Mouse (Mus musculus) monocyte, adult 2 months (primary cell): ENCODE measurements around the gene Scnn1b.

Experiments used
- DNase-seq, 2 experiments: peaks; one replicate each; pipeline ENCODE4 v3.0.0; 2022; ENCODE audit warnings: low spot score in 2 of 2, low read depth in 1 of 2

Gene Scnn1b

DNA sequence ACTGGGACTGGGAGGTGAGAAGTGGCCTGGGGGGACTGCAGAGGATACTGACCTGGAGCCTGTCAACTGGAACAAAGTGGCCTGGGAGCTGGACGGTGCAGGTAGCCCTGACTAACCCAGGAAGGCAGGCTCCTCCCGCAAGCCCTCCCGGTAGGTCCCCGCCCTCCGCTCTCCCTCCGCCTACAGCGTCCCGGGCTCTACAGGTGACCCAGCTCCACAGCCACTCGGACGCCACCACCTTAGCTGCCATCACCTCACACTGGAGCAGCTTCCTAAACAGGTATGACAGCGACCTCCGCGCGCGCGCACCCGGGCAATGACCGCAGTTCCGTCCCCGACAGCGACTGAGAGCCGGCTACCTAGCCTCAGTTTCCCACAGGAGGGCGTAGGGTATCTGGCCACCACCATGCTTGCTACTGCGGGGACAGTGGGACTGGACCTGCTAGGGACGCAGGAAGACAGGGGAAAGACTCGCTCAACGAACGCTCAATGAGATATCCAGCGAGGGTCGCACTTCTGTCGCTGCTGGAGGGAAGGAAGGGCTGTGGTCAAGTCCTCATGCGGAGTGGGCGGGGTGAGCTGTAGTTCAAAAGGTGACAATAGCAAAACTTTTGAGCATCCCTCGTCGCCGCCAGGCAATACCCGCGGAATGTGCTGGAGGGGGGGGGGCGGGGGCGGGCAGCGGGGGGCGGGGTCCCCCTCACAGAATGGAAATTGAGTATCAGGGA lies at the start of gene Scnn1b:
Gene Scnn1b, plus strand, starts transcription at position 181 of the 728 bp plus-strand sequence.
- DNase-seq, result no peak

DNA sequence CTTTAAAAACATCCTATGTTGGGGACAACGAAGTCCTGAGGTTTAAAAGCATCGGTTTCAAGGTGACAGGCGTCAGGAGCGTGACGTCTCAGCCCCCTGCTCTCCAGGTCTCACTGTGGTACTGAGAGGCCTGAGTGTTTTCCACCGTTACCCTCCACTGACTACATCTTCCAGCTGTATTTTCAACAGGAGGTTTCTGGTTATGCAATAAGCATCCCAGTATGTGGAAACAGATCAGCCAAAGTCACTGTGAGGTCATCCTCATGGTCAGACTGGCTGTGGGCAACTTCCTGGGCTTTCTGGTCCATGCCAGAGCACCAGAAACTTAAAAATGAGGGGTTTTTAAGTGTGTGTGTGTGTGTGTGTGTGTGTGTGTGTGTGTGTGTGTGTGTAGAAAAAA lies 43.2 kb upstream of the Scnn1b start:
- DNase-seq, result no peak

DNA sequence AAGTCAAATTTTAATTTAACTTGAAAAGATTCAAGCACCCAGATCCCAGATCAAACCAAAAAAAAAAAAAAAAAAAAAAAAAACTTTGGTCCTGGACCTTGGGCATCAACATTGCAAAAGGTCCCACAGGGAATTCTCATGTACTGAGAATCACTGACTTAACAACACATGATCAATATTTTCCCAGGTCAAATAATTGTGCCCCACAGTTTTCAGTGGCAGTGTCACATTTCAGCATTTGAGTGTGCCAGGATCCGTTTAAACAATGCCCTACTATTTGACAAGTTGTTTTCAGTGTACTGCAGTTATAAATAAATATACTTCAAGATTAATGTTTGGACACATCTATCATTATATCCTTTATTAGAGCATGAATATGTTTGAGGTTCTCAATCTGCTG lies 36.4 kb upstream of the Scnn1b start:
- DNase-seq, result no peak

DNA sequence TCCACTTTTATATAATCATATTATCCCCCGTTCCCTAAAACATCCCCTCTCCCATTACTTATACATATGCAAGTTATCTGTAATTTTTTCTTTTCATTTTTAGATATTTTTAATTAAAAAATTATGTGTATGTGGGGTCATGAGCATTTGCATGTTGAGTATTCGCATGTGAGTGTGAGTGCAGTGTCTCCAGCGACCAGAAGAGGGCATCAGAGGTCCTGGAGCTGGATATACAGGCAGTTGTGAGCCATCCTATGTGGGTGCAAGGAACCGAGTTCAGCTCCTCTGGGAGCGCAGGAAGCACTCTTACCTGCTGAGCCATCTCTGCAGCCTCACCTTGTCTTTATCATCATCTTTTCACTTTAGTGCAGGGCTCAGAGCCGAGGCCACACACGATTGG lies 29.4 kb upstream of the Scnn1b start:
- DNase-seq, result no peak

DNA sequence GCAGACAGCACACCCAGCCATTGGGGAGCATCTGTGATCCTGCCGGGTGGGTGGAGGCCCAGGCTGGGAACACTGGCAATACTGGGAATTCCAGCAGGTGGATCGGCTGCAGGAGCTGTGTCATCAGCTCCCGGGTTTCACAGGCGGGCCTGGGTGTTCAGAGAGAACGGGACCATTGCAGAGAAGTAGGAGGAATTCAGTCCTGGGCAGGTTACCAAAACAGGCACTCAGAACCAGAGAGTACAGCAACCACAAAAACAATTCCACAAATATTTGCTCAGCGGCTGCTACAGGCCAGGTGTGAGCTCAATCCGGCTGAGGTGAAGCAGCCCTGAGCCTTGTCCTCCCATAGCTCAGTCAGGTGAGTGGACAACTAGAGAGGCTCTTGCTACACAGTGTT lies 28.0 kb upstream of the Scnn1b start:
- no peak for DNase-seq

DNA sequence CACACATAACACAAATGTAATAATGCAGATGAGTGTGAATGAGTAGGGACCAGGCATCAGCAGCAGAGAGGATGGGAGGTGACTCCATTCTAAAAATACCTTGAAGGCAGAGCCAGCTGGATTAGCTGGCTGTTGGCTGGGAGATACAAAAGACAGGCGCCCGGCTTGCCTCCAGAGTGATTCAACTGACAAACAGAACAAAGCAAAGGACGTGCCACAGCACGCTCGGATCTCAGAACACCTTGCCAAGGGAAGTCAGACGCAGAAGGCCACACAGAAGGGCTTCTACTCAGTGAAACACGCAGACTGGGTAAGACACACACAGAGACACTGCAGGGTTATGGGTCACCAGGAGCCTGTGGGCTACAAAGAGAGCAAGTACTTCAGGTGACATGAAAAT lies 24.0 kb upstream of the Scnn1b start:
- no peak for DNase-seq

DNA sequence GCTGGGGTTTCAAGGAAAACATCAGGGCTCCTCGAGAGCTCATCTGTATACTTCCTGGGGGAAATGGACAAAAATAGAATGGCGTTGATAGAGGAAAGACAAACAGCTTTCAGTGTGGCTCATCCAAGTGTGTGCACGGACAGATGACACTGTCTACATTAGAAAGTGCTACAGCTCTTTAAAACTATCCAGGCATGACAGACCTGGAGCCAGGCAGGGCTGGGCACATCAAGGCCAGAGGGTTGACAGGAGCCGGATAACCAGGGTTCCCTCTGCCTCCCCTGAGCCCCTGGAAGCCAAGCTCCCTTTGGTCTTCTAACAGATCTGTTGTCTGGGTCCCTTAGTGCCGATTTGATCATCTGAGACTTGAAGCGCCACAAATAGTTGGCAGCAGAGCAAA lies 22.6 kb upstream of the Scnn1b start:
- no peak for DNase-seq

DNA sequence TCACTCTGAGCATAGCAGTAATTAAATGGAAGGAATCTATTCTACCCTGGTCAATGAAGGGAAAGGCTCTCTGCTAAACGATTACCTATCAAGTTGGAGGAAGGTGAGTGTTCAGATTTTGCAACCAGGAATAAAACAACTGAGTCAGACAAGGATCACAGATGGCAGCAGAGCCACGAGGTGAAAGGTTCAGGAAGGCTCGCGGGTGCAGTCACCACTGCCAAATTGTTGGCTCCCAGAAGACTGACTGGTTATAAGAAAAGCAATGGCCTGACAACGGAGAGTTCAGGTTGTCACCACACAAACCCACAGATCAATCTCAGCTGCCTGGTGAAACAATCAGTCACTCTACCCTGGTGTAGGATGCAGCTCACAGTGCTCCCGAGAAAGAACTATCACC lies 18.9 kb upstream of the Scnn1b start:
- no peak for DNase-seq

DNA sequence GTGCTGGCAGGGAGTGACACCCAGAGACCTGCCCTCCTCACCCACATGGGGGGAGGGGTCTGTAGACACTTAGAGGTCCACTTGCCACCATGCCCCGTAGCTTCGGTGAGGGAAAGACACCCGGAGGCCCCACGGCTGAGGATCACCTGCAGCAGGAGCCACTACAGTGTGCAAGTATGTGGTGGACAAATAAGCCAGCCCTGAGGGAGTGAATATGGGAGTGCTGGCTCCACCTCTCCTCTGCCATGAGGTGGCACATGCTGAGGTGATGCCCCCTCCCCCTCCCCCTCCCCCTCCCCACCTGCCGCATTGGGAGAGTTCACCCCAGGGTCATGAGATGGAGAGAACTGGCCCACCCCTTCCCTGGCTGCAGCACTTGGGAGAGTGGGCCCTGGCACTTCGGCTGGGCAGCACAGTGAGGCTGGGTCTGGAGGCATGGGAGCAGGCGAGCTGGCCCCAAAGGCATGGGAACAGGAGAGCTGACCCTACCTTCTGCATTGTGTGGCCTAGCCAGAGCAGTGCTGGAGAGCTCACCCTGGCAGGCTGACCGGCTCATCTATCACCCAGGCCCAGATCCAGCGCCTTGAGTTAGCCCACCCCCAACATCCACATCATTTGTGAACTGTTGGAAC lies 16.2 kb upstream of the Scnn1b start:
- DNase-seq, result no peak

DNA sequence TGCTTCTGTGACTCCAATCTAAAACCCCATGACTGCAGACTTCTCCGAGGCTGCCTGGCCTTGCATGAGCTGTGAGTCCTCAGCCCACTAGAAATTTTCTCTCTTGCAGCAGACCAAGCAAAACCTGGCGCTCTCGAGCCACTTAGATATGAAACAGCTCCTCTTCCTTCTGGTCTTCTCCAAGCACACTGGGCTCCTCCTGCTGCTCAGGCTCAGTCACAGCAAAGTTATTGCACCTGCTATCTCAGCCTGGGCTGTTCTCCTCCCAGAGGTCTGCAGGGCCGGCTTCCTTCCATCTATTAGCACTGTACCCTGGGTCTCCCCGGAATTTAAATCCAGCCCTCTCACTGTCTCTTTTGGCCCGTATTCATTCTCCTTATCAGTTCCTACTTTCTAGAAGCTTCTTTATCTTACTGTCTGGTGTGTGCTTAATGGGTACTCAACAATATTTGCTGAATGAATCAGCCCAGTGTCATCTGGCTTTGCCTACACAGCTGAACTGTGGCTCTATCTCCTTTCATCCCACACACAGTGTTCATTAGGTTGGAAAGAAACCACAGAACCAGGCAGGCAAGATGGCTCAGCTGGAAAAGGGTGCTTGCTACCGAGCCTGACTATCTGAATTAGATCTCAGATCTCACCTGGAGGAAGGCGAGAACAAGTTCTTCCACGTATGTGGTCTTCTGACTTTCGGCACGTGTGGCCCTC lies 7.5 kb upstream of the Scnn1b start:
- DNase-seq, result no peak

DNA sequence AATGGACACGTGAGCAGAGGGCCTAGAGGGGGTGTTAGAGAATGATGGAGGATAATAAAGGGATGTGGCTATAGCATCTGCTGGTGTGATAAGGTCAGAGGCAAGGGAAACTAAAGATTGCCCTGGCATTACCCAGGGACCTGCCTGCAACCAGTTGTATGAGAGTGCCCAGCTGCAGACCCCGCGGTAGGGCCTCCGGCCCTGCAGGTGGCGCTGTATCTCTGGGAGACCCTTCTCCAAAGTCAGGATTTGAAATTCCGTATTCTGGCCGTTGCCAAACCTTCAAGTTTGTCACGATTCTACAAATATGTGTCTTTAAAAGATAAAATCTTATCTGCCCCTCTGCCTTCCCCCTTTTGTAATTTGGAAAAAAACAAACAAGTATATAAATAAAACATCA lies 5.9 kb upstream of the Scnn1b start:
- DNase-seq, result no peak

DNA sequence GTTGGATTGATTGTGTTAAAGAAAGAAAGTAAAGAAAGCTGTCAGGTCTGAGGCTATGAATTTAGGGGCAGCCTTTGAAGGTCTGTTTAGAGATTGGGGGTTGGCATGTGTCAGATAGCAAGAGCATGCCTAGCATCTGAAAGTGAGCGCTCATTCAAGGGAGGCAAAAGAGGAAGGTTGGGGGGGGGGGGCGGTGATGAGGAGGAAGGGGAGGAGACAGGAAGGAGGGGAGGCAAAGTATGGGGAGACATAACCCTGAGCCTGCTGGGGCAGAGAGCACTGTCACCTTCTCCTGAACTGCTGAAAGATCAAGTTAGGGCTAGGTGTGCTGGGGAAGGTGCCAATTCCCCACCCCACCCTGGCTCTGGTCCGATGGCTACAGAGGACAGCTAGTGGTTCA lies 6.8 kb downstream of the Scnn1b start:
- no peak for DNase-seq

DNA sequence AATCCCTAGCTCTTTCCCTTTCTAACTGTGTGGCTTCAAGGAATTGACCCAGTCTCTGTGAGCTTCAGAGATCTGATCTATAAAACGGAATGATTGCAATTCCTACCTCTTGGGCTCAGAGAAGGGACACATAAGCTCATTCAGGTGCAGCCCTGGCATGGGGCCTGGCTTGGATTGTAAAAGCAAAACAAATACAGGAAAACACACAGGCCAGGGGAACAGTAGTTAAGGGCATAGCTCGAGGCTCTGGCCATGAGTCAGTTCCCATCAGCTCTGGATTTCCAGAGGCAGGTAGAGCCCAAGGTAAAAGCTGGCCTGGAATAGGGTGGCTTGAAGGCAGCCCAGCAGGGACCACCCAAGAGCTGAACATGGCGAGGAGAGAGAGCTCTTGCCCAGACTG lies 9.2 kb downstream of the Scnn1b start:
- DNase-seq, result no peak

DNA sequence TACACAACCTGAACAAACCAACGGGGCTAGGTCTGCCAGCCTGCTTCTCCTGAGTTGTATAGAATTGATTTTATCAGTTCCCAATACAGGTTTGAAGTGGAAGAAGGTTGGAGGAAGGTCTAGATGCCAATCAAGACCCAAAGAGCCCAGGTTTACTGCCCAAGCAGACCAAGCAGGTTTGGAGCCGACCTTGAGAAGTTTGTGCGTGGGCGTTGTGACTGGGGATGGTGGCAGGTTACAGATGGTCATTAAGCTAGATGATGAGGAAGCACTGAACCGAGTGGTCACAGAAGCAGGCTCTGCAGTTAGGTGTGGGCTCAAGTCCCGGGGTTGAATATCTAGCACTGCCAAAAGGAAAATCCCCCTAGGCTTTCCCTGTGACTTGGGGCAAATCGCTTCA lies 9.9 kb downstream of the Scnn1b start:
- no peak for DNase-seq

DNA sequence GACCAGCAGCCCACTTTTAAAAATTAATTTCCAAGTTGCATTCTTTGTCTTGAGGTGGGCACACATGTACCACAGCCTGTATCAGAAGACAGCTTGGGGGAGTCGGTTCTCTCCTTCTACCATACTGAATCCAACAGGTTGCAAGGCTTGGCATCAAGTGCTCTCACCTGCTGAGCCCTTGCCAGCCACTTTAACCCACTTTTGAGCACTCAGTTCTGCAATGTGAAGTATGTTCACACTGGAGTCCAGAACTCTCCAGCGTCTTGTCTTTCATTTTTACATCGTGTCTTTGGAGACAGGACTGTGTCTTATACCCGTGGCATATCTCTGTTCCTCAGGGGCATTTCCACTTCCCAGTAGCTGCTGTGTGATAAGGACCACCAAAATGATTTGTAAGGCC lies 15.4 kb downstream of the Scnn1b start:
- no peak for DNase-seq

DNA sequence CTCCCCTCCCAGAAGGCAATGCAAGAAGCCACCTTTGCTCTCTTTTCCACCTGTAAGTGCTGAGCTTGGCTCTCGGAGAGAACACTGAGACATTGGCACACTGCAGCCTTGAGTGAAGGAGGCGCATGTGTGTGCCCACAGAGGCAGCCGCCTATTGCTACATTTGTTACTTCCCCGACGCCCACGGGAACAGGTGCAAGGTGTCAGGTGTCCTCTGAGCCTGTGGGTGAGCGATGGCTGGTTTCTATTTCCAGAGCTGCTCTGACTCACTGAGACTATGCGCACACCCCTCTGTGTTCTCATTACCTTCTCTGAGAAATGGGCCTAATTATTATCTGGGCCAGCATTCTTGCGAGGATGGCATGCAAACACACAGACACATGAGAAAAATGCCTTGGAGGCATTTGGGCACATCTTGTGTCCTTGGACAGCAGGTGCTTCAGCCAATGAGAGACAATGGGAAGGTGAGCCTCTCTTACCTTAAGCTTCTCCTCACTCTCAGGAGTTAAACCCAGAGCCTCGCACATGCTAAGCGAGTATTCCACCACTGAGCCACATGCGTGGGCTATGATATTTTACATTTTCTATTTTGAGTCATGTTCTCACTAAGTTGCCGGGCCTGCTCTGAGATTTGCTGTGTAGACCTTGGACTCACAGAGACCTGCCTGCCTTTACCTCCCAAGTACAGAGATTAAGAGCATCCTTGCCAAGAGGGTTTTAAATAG lies 26.0 kb downstream of the Scnn1b start:
- no peak for DNase-seq

DNA sequence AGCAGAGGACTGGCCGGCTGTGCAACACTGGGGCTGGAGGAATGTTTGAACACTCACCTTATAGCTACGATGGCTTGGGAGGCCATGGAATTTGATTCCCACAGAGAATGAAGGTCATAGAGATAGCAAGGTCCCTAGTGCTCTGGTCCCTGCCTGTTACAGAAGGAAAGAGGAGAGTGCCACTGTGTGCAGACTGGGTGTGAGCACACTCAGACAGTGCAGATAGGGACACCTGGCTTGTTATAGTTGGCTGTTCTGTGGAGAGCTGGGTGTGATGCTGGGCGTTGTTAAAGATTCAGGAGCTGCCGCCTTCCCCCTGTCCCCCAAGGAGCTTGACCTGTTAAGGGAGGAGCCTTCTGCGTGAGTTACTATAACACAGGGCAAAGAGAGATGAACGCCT lies 31.9 kb downstream of the Scnn1b start:
- DNase-seq, result no peak

DNA sequence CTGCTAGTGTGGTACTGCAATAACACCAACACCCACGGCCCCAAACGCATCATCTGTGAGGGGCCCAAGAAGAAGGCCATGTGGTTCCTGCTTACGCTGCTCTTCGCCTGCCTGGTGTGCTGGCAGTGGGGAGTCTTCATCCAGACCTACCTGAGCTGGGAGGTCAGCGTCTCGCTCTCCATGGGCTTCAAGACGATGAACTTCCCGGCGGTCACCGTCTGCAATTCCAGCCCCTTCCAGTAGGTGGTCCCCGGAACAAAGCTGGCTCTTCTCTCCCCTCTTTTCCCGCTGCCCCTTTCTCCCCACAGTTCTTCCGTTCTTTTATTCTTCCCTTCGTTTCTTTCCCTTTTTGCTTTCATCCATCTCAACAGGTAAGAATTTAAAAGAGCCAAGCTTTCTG lies 34.5 kb downstream of the Scnn1b start:
- DNase-seq, result no peak

DNA sequence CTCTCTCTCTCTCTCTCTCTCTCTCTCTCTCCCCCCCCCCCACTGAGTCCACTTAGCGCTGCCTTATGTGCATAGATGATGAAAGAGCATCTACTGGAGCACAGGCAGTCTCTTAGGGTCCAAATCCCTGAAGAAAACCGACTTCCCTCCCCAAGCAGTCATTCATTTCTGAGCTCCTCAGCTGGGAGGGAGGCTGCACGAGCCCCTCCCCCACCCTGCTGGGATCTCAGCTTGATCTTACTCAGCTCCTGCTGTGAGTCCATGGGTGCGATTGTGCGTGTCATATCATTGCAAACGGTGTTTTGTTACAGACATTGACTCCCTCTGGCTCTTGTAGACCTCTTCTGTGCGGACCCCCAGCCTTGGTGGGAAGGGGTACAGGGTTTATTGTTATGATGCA lies 35.1 kb downstream of the Scnn1b start:
- DNase-seq, result no peak

DNA sequence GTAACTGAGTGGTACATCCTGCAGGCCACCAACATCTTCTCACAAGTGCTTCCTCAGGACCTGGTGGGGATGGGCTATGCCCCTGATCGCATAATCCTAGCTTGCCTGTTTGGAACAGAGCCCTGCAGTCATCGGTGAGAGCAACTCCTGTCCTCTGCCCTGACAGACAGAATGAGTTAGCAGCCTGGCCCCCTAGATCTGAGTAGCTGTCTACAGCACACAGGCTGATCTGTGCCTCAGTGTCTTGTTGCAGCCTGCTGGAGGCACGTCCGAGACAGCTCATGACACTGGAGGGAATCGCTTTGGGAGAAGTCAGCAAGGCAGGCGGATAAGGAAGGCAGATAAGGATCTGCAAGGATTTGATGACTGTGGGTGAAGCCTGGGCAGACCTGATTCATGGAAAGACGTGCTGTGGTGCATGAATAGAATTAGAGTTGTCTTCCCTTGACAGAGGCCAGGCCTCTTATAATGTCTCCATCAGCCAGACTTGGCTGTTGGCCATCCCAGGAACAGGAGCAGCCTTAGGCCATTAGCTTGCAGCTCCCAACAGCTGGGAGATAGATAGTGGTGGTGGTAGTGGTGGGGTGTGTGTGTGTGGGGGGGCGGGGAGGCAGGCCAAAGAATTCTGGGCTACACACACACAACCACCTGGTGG lies 38.0 kb downstream of the Scnn1b start:
- DNase-seq, result no peak

DNA sequence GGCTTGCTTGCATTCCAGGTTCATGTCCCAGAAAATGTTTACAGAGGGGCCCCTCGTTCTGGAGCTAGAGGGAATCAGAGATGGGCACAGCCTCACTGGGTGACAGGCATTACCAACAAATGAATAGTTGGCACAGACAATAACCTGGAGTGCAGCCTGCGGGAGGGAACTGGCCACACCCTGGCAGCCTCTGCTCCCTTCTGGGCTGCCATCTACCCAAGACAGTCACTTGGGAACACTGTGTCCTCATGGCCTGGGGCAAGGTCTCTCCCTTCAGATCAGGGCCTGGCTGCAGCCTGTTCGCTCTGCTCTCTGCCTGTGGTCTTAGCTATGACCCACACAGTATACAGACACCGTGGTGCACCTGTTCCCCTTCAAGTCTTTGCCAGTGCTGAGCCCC lies 42.0 kb downstream of the Scnn1b start:
- DNase-seq, result no peak
